Mouse (Mus musculus): ENCODE results near the gene Gprc5b. TPM values are rescaled to one million over a fixed set of nuclear protein-coding genes. Genes with fewer than 3 reads are reported as not detected.

Gene Gprc5b
- polyA plus RNA-seq, 1 experiment from 2014 or later, result 0.17 TPM

DNA sequence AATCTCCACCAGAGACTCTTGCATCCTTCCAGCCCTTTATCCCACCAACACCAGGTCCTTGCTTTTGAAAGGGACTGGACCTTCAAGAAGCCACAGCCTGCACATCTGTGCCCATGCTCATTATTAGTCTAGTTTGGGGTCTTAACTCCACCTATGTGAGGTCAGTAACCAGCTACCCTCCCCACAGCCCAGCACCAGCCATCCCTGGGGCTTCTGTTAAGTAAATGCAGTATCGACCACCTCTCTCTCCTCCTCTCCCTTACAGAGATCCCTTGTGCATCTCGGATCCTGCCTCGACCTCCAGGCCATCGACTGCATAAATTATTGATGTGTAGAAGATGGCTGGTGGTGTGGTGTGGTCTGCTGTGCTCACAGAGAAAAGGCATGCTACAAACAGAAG, 8.6 kb downstream of the Gprc5b start:
- Histone ChIP-seq H3K27me3 (no peaks in the 10 kb centered on the region), H3K36me3 (replicated peaks) (no peaks in the 10 kb centered on the region), H3K9me3 (replicated peaks) (no peaks in the 10 kb centered on the region), H3K4me3 (replicated peaks) (no peak overlapping the region), H3K4me1 (replicated peaks) (no peaks in the 10 kb centered on the region), H3K9ac (no peak overlapping the region), H3K4me2 (no peak overlapping the region), H3K27ac (replicated peaks) (no peak overlapping the region)
- no peak for ATAC-seq (ENCODE audit: insufficient read depth)
- WGBS (ENCODE audit: insufficient replicate concordance), result 63% methylated on average over 4 of the region's 4 CpGs

DNA sequence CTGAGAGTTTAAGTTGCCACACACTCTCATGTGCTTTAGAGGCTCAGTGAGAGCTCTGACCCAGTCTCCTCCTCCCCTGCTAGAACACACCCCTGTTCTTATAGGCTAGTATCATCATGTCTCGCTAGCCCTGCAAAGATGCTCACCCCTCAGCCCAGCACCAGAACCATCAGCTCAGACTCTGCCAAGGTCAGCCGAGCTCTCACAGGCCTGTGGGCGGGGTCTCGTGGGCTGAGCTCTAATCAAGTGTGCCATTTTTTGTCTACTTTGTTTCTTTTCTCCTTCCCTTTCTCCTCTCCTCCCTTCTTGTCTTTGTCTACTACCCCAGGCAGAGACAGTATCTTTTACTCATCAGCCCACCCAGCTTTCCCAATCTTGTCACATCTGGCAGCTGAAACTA, 9.2 kb downstream of the Gprc5b start:
- ATAC-seq (ENCODE audit: insufficient read depth), result no peak
- no peak overlapping the region for H3K27ac ChIP-seq (replicated peaks)
- 58% methylated on average over 4 of the region's 4 CpGs for WGBS (ENCODE audit: insufficient replicate concordance)
- H3K4me1 ChIP-seq (replicated peaks), result no peaks in the 10 kb centered on the region
- no peaks in the 10 kb centered on the region for H3K9me3 ChIP-seq (replicated peaks)
- H3K9ac ChIP-seq, result no peak overlapping the region
- no peaks in the 10 kb centered on the region for H3K36me3 ChIP-seq (replicated peaks)
- H3K4me3 ChIP-seq (replicated peaks), result no peak overlapping the region
- no peak overlapping the region for H3K4me2 ChIP-seq
- H3K27me3 ChIP-seq, result no peaks in the 10 kb centered on the region

DNA sequence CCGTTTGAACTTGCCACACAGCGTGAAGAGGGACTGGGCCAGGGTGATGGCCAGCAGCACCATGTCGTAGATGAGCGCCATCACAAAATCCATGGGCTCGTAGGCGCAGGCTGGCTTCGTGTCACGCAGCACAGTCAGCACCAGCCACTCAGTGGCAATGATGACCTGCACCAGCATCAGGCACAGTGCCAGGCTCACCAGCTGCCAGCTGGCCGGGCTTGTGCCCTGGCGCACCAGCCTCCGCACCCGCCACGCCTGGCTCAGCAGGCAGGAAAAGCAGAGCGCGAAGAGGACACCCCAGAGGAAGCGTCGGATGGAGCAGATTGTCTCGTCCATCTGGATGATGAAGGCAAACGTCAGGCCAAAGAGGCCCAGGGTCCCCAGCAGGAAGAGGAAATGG, 11.1 kb downstream of the Gprc5b start:
- Histone ChIP-seq H3K27me3 (no peaks in the 10 kb centered on the region), H3K9me3 (replicated peaks) (no peaks in the 10 kb centered on the region), H3K36me3 (replicated peaks) (no peaks in the 10 kb centered on the region), H3K4me2 (no peak overlapping the region), H3K4me1 (replicated peaks) (no peaks in the 10 kb centered on the region), H3K4me3 (replicated peaks) (no peak overlapping the region), H3K9ac (no peak overlapping the region), H3K27ac (replicated peaks) (no peak overlapping the region)
- WGBS (ENCODE audit: insufficient replicate concordance), result 76% methylated on average over 19 of the region's 19 CpGs
- ATAC-seq (ENCODE audit: insufficient read depth), result 0 out of 2 replicates have a peak, but pooled peaks have one; percentile 12

DNA sequence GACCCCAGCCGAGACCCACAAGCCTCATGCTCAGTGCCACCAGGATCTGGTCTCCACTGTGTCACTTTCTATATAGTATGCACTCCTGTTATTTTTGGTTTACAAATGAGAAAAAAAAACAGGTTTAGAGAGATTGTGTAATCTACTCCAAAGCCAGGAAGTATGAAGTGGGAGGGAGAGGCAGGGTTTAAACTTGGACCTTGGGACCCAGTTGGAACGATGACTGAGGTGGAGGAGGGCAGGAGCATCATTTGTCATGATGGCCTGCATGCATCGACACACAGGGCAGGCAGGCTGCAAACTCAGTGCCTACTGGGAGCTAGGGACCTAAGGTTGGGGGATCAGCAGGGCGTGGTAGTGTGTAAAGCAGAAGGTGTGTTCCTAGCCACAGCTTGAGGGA, 12.4 kb downstream of the Gprc5b start:
- Histone ChIP-seq H3K27me3 (no peaks in the 10 kb centered on the region), H3K4me3 (replicated peaks) (no peak overlapping the region), H3K36me3 (replicated peaks) (no peaks in the 10 kb centered on the region), H3K4me1 (replicated peaks) (no peaks in the 10 kb centered on the region), H3K9me3 (replicated peaks) (no peaks in the 10 kb centered on the region), H3K9ac (no peak overlapping the region), H3K4me2 (no peak overlapping the region), H3K27ac (replicated peaks) (no peak overlapping the region)
- WGBS (ENCODE audit: insufficient replicate concordance), result 53% methylated on average over 4 of the region's 4 CpGs
- no peak for ATAC-seq (ENCODE audit: insufficient read depth)

DNA sequence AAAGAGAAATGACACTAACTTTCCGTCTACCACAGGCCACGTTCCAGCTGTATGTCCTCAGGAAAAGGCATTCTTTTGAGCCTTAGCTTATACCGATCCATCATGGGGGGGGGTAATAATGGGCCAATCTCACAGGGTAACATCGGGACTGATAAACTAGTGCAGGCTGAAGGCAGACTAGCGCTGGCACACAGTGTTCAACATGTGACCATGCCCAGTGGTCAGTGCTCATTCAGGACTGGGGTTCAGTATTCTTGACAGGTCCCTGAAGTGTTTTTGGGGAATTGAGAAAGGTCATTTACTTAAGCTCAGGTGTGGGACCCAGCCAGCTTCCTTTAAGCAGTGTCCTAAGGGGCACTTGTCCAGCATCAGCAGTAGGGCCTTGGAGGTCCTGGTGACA, 13.2 kb downstream of the Gprc5b start:
- Histone ChIP-seq H3K27me3 (no peaks in the 10 kb centered on the region), H3K27ac (replicated peaks) (no peak overlapping the region), H3K4me3 (replicated peaks) (no peak overlapping the region), H3K9me3 (replicated peaks) (no peaks in the 10 kb centered on the region), H3K4me2 (no peak overlapping the region), H3K36me3 (replicated peaks) (no peaks in the 10 kb centered on the region), H3K4me1 (replicated peaks) (no peaks in the 10 kb centered on the region), H3K9ac (no peak overlapping the region)
- 73% methylated on average over 5 of the region's 5 CpGs for WGBS (ENCODE audit: insufficient replicate concordance)
- ATAC-seq (ENCODE audit: insufficient read depth), result no peak

DNA sequence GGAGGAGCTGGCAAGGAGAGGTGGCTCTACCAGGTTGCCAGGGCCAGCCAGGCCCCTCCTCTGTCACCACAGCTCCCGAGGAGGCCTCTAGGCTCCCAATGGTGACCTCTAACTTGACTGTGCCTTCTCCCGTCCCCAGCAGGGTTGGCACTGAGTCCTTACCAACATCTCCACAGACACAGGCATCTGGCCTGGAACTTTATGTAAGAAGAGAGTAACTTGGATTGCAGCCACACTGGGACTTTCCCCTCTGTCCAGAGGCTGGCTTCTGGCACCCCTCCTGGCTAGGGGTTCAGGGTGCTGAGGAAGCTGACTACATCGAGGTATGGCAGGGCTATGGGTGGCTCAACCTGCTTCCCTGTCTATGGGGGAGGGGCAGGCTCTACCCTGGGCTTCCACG, 13.7 kb downstream of the Gprc5b start:
- Histone ChIP-seq H3K4me3 (replicated peaks) (no peak overlapping the region), H3K4me1 (replicated peaks) (no peaks in the 10 kb centered on the region), H3K27me3 (no peaks in the 10 kb centered on the region), H3K9me3 (replicated peaks) (no peaks in the 10 kb centered on the region), H3K4me2 (no peak overlapping the region), H3K27ac (replicated peaks) (no peak overlapping the region), H3K9ac (no peak overlapping the region), H3K36me3 (replicated peaks) (no peaks in the 10 kb centered on the region)
- no peak for ATAC-seq (ENCODE audit: insufficient read depth)
- WGBS (ENCODE audit: insufficient replicate concordance), result 42% methylated on average over 4 of the region's 4 CpGs

DNA sequence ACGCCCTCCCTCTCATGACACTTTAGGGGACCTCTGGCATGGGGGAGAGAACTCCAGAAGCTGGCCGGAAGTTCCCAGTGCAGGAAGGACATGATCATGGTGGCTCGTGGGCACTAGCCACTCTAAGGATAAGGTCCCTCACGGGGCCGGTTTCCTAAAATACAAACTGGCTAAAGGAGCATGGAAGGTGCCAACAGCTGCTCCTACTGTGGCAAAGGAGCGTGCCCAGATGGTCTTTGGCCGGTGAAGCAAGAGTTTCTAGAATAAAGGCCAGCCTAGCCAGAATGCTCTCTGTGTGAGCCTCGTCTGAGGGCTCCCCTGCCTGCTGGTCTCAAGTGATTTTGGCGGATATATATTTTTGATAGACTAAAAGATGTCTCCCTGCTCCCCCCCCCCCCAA, 15.3 kb downstream of the Gprc5b start:
- H3K4me2 ChIP-seq, result no peak overlapping the region
- H3K36me3 ChIP-seq (replicated peaks), result no peaks in the 10 kb centered on the region
- H3K4me3 ChIP-seq (replicated peaks), result no peak overlapping the region
- H3K4me1 ChIP-seq (replicated peaks), result no peaks in the 10 kb centered on the region
- H3K9ac ChIP-seq, result no peak overlapping the region
- WGBS (ENCODE audit: insufficient replicate concordance), result 62% methylated on average over 9 of the region's 9 CpGs
- no peak overlapping the region for H3K27ac ChIP-seq (replicated peaks)
- no peaks in the 10 kb centered on the region for H3K9me3 ChIP-seq (replicated peaks)
- H3K27me3 ChIP-seq, result no peaks in the 10 kb centered on the region
- ATAC-seq (ENCODE audit: insufficient read depth), result no peak

DNA sequence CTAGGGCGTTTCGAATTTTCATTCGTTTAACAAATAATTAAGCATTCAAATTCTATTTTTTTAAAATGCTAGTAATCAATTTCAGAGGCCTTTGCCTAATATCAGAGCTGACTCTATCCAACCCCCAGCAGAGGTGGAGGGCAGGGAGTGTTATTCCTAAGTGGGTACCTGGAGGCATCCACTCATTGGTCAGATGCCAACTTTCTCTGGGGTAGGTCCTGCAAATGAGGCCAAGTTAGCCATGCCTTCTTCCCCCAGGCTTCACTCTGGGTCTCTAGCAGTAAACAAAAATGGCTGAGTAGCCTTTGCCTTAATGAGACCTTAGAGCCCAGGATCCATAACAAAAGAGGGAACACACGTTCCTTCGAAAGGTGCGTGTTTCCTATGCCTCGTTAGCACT, 15.9 kb downstream of the Gprc5b start:
- no peak overlapping the region for H3K27ac ChIP-seq (replicated peaks)
- no peaks in the 10 kb centered on the region for H3K9me3 ChIP-seq (replicated peaks)
- H3K27me3 ChIP-seq, result no peaks in the 10 kb centered on the region
- H3K4me1 ChIP-seq (replicated peaks), result no peaks in the 10 kb centered on the region
- H3K9ac ChIP-seq, result no peak overlapping the region
- no peak overlapping the region for H3K4me2 ChIP-seq
- no peak overlapping the region for H3K4me3 ChIP-seq (replicated peaks)
- WGBS (ENCODE audit: insufficient replicate concordance), result 72% methylated on average over 7 of the region's 7 CpGs
- ATAC-seq (ENCODE audit: insufficient read depth), result no peak
- H3K36me3 ChIP-seq (replicated peaks), result no peaks in the 10 kb centered on the region

DNA sequence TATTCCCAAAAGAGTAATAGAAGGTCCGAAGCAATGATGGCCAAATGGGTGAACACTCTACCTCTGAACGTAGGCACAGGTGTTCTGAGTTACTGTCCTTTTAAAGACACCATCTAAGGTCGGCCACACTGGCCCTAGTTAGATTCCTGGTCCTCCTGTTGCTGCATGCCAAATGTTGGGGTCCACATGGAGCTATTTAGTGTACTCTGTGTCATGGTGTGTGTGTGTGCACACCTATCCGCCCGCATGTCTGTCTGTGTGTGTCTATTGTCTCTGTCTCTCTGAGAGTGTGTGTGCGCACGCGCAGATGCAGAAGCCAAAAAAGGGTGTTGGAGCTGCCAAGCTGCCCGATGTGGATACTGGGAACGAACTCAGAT, 17.9 kb downstream of the Gprc5b start:
- Histone ChIP-seq H3K36me3 (replicated peaks) (no peaks in the 10 kb centered on the region), H3K9ac (no peak overlapping the region), H3K4me2 (no peak overlapping the region), H3K4me3 (replicated peaks) (no peak overlapping the region), H3K27me3 (no peaks in the 10 kb centered on the region), H3K27ac (replicated peaks) (no peak overlapping the region), H3K4me1 (replicated peaks) (no peaks in the 10 kb centered on the region), H3K9me3 (replicated peaks) (no peaks in the 10 kb centered on the region)
- ATAC-seq (ENCODE audit: insufficient read depth), result no peak
- WGBS (ENCODE audit: insufficient replicate concordance), result 70% methylated on average over 10 of the region's 10 CpGs

DNA sequence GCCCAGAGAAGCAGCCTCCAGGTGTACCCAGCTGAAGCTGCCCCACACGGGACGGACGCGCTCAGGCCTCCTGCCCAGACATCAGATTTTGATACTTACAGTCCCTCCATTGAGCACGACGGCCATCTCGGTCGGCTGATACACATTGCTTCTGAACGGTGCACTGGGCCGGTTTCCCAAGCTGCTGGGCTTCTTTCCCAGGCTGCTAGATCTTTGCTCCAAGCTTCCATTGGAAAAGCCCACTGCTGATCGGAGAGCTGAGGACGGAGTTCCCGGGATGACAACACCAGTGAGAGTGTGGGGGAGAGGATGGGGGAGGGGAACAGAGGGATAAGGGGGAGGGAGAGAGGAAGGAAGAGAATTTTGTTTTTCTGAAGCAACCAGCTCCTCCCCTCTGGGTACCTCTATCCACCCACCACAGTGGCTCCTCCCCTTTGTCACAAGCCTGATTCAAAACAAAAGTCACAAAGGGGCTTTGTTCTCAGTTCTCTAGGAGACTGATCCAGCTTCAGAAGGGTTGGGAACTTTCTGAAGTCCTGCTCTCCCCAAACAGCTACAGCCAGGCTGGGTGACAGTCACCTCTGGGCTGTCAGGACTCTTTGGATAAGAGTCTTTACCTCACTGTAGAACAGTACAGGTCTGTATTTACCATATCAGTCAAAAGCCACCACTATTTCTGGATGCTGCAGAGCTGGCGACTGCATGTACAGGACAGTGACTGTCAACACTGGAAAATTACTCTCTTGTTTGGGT, 18.4 kb downstream of the Gprc5b start:
- no peaks in the 10 kb centered on the region for H3K36me3 ChIP-seq (replicated peaks)
- H3K27ac ChIP-seq (replicated peaks), result no peak overlapping the region
- H3K27me3 ChIP-seq, result no peaks in the 10 kb centered on the region
- H3K4me1 ChIP-seq (replicated peaks), result no peaks in the 10 kb centered on the region
- H3K4me2 ChIP-seq, result no peak overlapping the region
- no peak overlapping the region for H3K9ac ChIP-seq
- WGBS (ENCODE audit: insufficient replicate concordance), result 34% methylated on average over 14 of the region's 14 CpGs
- ATAC-seq (ENCODE audit: insufficient read depth), result no peak
- H3K9me3 ChIP-seq (replicated peaks), result no peaks in the 10 kb centered on the region
- no peak overlapping the region for H3K4me3 ChIP-seq (replicated peaks)

DNA sequence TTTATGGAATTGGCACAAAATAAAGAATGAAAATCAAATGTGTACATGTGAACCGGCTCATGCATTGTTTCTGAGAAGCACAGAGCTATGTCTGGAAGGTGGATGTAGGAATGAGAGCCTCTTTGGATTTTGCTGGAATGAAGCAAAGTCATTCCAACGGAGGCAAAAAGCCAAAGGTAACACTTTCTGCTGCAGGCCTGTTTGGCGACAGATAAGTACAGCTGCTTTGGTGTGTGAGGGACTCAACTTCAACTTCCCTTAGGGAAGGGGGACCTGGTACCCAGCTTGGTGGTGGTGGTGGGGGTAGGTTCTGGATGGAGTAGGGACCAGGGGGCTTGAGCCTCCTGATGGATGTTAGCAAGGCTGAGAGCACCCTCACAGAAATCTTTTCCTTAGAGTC, 19.2 kb downstream of the Gprc5b start:
- no peaks in the 10 kb centered on the region for H3K4me1 ChIP-seq (replicated peaks)
- H3K27me3 ChIP-seq, result no peaks in the 10 kb centered on the region
- H3K9me3 ChIP-seq (replicated peaks), result no peaks in the 10 kb centered on the region
- no peaks in the 10 kb centered on the region for H3K36me3 ChIP-seq (replicated peaks)
- no peak overlapping the region for H3K4me3 ChIP-seq (replicated peaks)
- H3K4me2 ChIP-seq, result no peak overlapping the region
- no peak overlapping the region for H3K9ac ChIP-seq
- no peak overlapping the region for H3K27ac ChIP-seq (replicated peaks)
- ATAC-seq (ENCODE audit: insufficient read depth), result no peak
- 51% methylated on average over 3 of the region's 3 CpGs for WGBS (ENCODE audit: insufficient replicate concordance)

DNA sequence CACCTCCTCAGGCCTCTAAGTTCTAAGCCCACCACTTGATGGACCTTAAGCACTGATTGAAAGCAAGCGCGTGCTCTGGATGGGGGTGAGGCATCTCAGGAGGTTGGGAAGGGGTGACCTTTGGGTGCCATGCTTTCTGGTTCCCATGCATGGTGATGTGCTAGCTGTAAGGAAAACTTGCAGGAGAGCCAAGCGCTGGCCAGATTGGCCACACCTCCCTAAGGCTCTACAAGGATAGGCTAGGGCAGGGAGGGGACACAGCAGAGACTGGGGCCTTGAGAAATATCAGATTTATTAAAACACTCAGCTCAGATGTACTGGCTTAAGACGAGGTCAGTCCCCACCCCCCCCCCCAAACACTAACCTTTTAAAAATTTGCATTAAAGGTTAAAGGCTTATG, 21.6 kb downstream of the Gprc5b start:
- Histone ChIP-seq H3K4me1 (replicated peaks) (no peaks in the 10 kb centered on the region), H3K36me3 (replicated peaks) (no peaks in the 10 kb centered on the region), H3K4me3 (replicated peaks) (no peak overlapping the region), H3K9ac (no peak overlapping the region), H3K9me3 (replicated peaks) (no peaks in the 10 kb centered on the region), H3K27ac (replicated peaks) (no peak overlapping the region), H3K4me2 (no peak overlapping the region), H3K27me3 (no peaks in the 10 kb centered on the region)
- 70% methylated on average over 4 of the region's 4 CpGs for WGBS (ENCODE audit: insufficient replicate concordance)
- ATAC-seq (ENCODE audit: insufficient read depth), result no peak

Measured in liver, embryonic 15.5 days (tissue).